Mouse (Mus musculus): ENCODE measurements at regions not wholly inside any gene's neighbourhood (a gene's known extent, or its start where the extent isn't known, plus 50 kb on each side); places are given as distances from the start of the nearest gene placed in this dataset.

DNA sequence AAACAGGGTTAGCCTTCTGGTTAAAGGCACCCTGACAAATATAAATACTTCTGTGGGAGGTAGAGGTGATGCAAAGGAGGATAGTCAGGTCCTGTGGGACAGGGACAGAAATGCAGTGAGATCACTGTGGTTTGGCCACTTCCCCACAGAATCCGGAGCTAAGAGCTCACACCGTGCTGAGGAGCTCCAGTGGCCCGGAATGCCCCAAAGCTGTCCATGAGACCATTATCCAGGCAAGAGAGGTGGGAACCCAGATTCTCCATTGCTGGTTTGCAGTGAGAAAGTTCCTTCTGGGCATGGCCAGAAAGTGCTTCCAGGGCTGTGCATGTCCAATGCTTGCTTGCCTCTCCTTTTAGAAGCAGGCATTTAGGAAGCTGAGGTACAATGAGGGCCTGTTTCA lies 95.8 kb upstream of the Trib2 start:
- no peak; the same call in 1 of the 2 replicates for ATAC-seq (replicated peaks; ENCODE audit: poor library complexity, severe bottlenecking)

DNA sequence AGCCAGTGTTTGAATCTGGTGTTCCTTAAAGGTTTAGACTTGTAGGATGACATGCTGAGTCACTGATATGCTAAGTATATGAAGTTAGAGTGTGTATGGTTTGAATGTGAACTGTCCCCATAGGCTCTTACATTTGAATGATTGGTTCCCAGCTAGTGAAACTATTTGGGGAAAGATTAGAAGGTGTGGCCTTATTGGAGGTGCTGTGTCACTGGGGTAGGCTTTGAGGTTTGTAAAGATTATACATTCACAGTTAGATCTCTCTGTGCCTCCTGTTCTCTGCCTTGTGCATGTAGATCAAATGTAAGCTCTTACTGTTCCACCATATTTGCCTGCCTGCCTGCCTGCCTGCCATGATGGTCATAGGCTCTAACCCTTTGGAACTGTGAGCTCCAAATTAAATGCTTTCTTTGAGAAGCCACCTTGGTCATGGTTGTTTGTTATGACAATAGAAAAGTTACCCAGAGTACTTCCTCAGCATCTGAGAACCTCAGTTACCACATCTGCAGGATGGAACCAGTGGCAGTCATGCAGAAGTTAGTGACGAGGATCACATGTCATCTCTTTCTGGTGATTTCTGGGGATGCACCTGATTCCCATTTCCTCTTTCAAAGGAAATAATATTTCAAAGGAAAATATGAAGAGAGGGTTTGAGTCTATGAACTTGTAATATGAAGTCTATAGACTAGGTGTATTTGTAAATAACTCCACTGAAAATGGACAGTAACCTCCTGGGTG lies 94.7 kb upstream of the Trib2 start:
- ATAC-seq (replicated peaks; ENCODE audit: poor library complexity, severe bottlenecking) = no peak

DNA sequence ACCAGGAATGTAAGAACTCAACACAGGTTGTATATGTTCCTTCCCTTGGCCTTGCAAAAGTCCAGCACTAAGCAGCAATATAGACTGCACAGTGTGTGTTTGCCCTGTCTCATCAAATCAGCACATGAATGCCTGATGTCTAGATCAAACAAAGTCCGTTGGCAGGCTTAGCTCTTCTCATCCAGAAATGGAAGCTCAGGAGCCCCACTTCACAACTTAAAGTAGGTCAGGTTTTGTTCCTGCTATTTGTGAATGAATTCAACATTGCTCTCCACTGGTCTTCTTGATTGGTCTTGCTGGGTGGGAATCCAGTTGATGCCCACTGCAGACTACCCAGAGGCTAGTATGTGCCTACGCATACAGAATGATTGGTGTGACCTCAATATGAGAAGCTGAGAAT lies 80.8 kb upstream of the Trib2 start:
- no peak for ATAC-seq (replicated peaks; ENCODE audit: poor library complexity, severe bottlenecking)

DNA sequence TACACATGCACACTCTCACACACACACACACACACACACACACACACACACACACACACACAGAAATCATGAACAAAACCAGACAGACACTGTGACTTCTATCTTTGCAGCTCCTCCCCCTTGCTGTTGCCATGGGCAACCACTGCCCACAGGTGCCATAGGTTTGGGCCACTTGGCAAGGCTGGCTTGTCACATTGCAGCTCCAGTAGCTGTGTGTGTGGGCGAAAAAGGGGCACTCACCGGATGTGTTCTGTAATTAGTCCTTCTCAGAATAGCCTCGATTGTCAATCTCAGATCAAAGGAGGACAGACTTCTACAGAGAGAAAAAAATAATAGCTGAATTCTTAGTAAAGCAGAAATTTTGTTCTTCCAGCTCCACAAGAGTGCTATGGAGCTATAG lies 79.8 kb upstream of the Trib2 start:
- no peak for ATAC-seq (replicated peaks; ENCODE audit: poor library complexity, severe bottlenecking)

DNA sequence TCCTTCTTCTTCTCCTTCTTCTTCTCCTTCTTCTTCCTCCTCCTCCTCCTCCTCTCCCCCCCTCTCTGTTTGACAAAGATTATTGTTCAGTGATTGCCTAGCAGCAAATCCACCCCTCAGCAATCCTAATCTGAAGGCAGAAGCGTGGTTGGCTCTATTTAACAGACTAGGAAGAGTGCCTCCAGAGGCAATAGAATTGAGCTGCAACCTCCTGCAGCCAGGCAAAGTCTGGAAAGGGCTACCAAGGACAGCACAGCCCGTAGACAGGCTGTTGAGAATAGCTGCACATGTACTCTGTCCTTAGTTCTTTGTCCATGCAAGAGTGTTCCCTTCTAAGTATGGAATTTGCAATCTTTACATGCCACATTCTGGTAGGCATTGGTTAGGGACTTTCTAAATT lies 78.5 kb upstream of the Trib2 start:
- ATAC-seq (replicated peaks; ENCODE audit: poor library complexity, severe bottlenecking) = no peak

DNA sequence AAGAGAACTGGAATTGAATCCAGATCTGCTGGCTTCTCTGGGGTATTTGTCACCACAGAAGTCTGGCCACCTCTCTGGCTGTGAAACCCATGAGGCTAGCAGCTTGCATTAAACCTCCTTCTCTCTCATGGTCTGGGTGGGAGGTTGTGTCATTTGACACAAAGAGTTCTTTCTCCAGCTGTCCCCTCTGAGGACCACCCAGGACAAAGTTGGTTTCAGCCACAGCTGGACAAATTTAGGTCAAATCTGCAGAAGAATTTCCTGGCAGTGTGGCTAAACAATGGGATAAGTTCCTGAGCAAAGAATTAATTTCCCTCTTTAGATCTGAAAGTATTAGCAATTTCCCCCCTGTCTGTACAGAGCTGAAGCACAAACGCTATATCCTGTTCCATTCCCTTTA lies 73.9 kb upstream of the Trib2 start:
- no peak for ATAC-seq (replicated peaks; ENCODE audit: poor library complexity, severe bottlenecking)

DNA sequence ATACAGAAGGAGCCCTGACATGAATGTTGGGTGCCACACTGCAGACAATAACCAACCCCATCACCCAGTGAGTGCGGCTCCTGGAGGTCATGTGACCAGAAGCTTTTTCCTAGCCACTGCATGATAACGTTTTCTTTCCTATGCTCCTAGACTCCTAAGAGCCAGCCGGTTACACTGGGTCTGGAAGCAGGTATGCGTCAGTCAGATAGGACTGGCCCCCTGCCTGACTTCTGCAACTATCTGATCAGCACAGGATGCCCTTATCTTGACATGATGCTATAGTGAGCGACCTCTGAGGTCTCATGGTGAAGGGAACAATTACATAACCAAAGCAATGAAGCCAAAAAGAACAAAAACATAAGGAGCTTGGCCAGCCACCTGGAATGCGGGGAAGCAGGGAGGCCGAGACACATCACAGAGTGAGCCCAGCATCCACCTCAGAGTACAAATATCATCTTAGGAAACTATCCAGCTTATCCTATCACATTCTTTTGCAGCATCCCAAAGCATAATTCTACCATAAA lies 63.2 kb upstream of the Trib2 start:
- ATAC-seq (replicated peaks; ENCODE audit: poor library complexity, severe bottlenecking) = no peak
